Mouse (Mus musculus) forebrain, embryonic 12.5 days (tissue): ENCODE measurements at regions not wholly inside any gene's neighbourhood (a gene's known extent, or its start where the extent isn't known, plus 50 kb on each side); places are given as distances from the start of the nearest gene placed in this dataset.

Experiments
- ATAC-seq: fragments of 200-750 bp; cut with Nextera tagmentation; 2 replicates; pipeline ENCODE4 v1.8.0; 2017; ENCODE audit warnings: moderate TSS enrichment; ENCODE audit not compliant: low FRiP score
- H3K27ac ChIP-seq: fragments of 300-500 bp; sonication (generic); 2 replicates; pipeline ENCODE4 v1.5.1; 2016; ENCODE audit warnings: mild to moderate bottlenecking
- H3K27me3 ChIP-seq: fragments of 300-500 bp; sonication (generic); 2 replicates; pipeline ENCODE4 v1.6.1; 2016; ENCODE audit warnings: mild to moderate bottlenecking
- H3K36me3 ChIP-seq: fragments of 300-500 bp; sonication (generic); replicated peaks from 2 replicates; pipeline ENCODE4 v1.6.1; 2016; ENCODE audit warnings: mild to moderate bottlenecking
- H3K4me1 ChIP-seq: fragments of 300-500 bp; sonication (generic); 2 replicates; pipeline ENCODE4 v1.6.1; 2016
- H3K4me2 ChIP-seq: fragments of 300-500 bp; sonication (generic); 2 replicates; pipeline ENCODE4 v1.6.1; 2016; ENCODE audit warnings: mild to moderate bottlenecking, moderate library complexity
- H3K4me3 ChIP-seq: fragments of 300-500 bp; sonication (generic); replicated peaks from 2 replicates; pipeline ENCODE4 v1.5.1; 2016; ENCODE audit warnings: mild to moderate bottlenecking
- H3K9ac ChIP-seq: fragments of 300-500 bp; sonication (generic); 2 replicates; pipeline ENCODE4 v1.6.1; 2016; ENCODE audit warnings: mild to moderate bottlenecking
- H3K9me3 ChIP-seq: fragments of 300-500 bp; sonication (generic); 2 replicates; pipeline ENCODE4 v1.6.1; 2016
- WGBS: fragments of 180-500 bp; shearing (Covaris S2); methylation state at CpG from one replicate; pipeline ENCODE4 v1.1.7; 2016; 5-methylcytosine and 5-hydroxymethylcytosine counted together

- WGBS = 37% methylated on average over 12 of the region's 12 CpGs
- no peaks in the 10 kb centered on the region for H3K9me3 ChIP-seq
- H3K4me2 ChIP-seq = no peak overlapping the region
- H3K9ac ChIP-seq = no peak overlapping the region
- no peaks in the 10 kb centered on the region for H3K36me3 ChIP-seq
- H3K4me1 ChIP-seq = no peaks in the 10 kb centered on the region
- no peak overlapping the region for H3K27ac ChIP-seq
- no peaks in the 10 kb centered on the region for H3K27me3 ChIP-seq
- no peak overlapping the region for H3K4me3 ChIP-seq
- ATAC-seq = no peak
Measured at GRCm38 (mm10) chr4:153679151-153679550, 196.5 kb upstream of the Ajap1 start.

GRCm38 (mm10) chr4:153688441-153688840 is 205.8 kb upstream of the Ajap1 start:
- Histone ChIP-seq H3K27me3 (no peaks in the 10 kb centered on the region), H3K4me3 (no peak overlapping the region), H3K9me3 (no peaks in the 10 kb centered on the region), H3K9ac (no peak overlapping the region), H3K27ac (no peak overlapping the region), H3K4me2 (no peak overlapping the region), H3K36me3 (no peaks in the 10 kb centered on the region), H3K4me1 (peaks cover 12% of the 10 kb centered on the region)
- no peak for ATAC-seq
- WGBS = 48% methylated on average over 8 of the region's 8 CpGs

- Histone ChIP-seq H3K27ac (no peak overlapping the region), H3K27me3 (peaks cover 10% of the 10 kb centered on the region; the same call in 1 of the 2 replicates), H3K4me1 (peaks cover 23% of the 10 kb centered on the region), H3K9ac (no peak overlapping the region), H3K4me3 (no peak overlapping the region), H3K36me3 (no peaks in the 10 kb centered on the region), H3K4me2 (no peak overlapping the region), H3K9me3 (no peaks in the 10 kb centered on the region)
- no peak for ATAC-seq
- 66% methylated on average over 12 of the region's 12 CpGs for WGBS
Measured at GRCm38 (mm10) chr4:153693881-153694280, 211.3 kb upstream of the Ajap1 start.

- peak overlapping the region; percentile 22 for H3K4me2 ChIP-seq
- peak; percentile 64; the same call in 1 of the 2 replicates for ATAC-seq
- H3K4me3 ChIP-seq = no peak overlapping the region
- H3K27me3 ChIP-seq = peaks cover 10% of the 10 kb centered on the region; the same call in 1 of the 2 replicates
- no peaks in the 10 kb centered on the region for H3K9me3 ChIP-seq
- no peaks in the 10 kb centered on the region for H3K36me3 ChIP-seq
- H3K4me1 ChIP-seq = peaks cover 16% of the 10 kb centered on the region
- WGBS = 5% methylated on average over 14 of the region's 14 CpGs
- H3K27ac ChIP-seq = peak overlapping the region; percentile 66
- no peak overlapping the region for H3K9ac ChIP-seq
Measured at GRCm38 (mm10) chr4:153696426-153697040, 213.9 kb upstream of the Ajap1 start.

GRCm38 (mm10) chr4:153707218-153707617 is 224.6 kb upstream of the Ajap1 start:
- Histone ChIP-seq H3K4me3 (no peak overlapping the region), H3K4me1 (0 out of 2 replicates have a peak, but pooled peaks cover 3% of the 10 kb centered on the region), H3K9me3 (no peaks in the 10 kb centered on the region), H3K27ac (no peak overlapping the region), H3K27me3 (0 out of 2 replicates have a peak, but pooled peaks cover 3% of the 10 kb centered on the region), H3K9ac (no peak overlapping the region), H3K4me2 (no peak overlapping the region), H3K36me3 (no peaks in the 10 kb centered on the region)
- ATAC-seq = no peak
- 78% methylated on average over 7 of the region's 8 CpGs for WGBS

GRCm38 (mm10) chr4:153714995-153715645 is 232.5 kb upstream of the Ajap1 start:
- Histone ChIP-seq H3K9ac (no peak overlapping the region), H3K4me3 (no peak overlapping the region), H3K4me1 (peaks cover 38% of the 10 kb centered on the region), H3K27me3 (0 out of 2 replicates have a peak, but pooled peaks cover 3% of the 10 kb centered on the region), H3K36me3 (no peaks in the 10 kb centered on the region), H3K27ac (no peak overlapping the region), H3K4me2 (no peak overlapping the region), H3K9me3 (no peaks in the 10 kb centered on the region)
- 80% methylated on average over 6 of the region's 6 CpGs for WGBS
- no peak for ATAC-seq

GRCm38 (mm10) chr4:153717273-153717672 is 234.7 kb upstream of the Ajap1 start:
- WGBS = 72% methylated on average over 12 of the region's 12 CpGs
- ATAC-seq = no peak
- H3K4me3 ChIP-seq = no peak overlapping the region

GRCm38 (mm10) chr4:153724045-153724444 is 233.0 kb upstream of the A430005L14Rik start:
- H3K36me3 ChIP-seq = no peaks in the 10 kb centered on the region
- no peak for ATAC-seq
- peaks cover 18% of the 10 kb centered on the region for H3K4me1 ChIP-seq
- no peak overlapping the region for H3K9ac ChIP-seq
- no peak overlapping the region for H3K27ac ChIP-seq
- no peak overlapping the region for H3K4me2 ChIP-seq
- H3K27me3 ChIP-seq = peaks cover 14% of the 10 kb centered on the region; the same call in 1 of the 2 replicates
- WGBS = 92% methylated on average over 14 of the region's 14 CpGs
- H3K4me3 ChIP-seq = no peak overlapping the region
- H3K9me3 ChIP-seq = no peaks in the 10 kb centered on the region

More at GRCm38 (mm10) chr4:153717273-153717672, 234.7 kb upstream of the Ajap1 start:
- no peak overlapping the region for H3K27ac ChIP-seq
- no peak overlapping the region for H3K9ac ChIP-seq
- H3K9me3 ChIP-seq = no peaks in the 10 kb centered on the region
- H3K4me2 ChIP-seq = no peak overlapping the region
- H3K27me3 ChIP-seq = 0 out of 2 replicates have a peak, but pooled peaks cover 3% of the 10 kb centered on the region
- no peaks in the 10 kb centered on the region for H3K36me3 ChIP-seq
- H3K4me1 ChIP-seq = peaks cover 37% of the 10 kb centered on the region

GRCm38 (mm10) chr4:153727273-153727672 is 229.8 kb upstream of the A430005L14Rik start:
- H3K4me1 ChIP-seq = peaks cover 10% of the 10 kb centered on the region
- no peak overlapping the region for H3K4me2 ChIP-seq
- peak; percentile 44; the same call in 1 of the 2 replicates for ATAC-seq
- 0 out of 2 replicates have a peak overlapping the region, but pooled peaks have one; percentile 31 for H3K27ac ChIP-seq
- H3K9me3 ChIP-seq = no peaks in the 10 kb centered on the region
- H3K4me3 ChIP-seq = no peak overlapping the region
- H3K27me3 ChIP-seq = peaks cover 14% of the 10 kb centered on the region; the same call in 1 of the 2 replicates
- no peaks in the 10 kb centered on the region for H3K36me3 ChIP-seq
- 36% methylated on average over 10 of the region's 10 CpGs for WGBS
- no peak overlapping the region for H3K9ac ChIP-seq

- WGBS = 46% methylated on average over 10 of the region's 10 CpGs
- H3K27ac ChIP-seq = peak overlapping the region; percentile 46; the same call in 1 of the 2 replicates
Measured at GRCm38 (mm10) chr4:153727896-153728422, 229.1 kb upstream of the A430005L14Rik start.

GRCm38 (mm10) chr4:153738088-153738487 is 218.9 kb upstream of the A430005L14Rik start:
- Histone ChIP-seq H3K4me1 (0 out of 2 replicates have a peak, but pooled peaks cover 5% of the 10 kb centered on the region), H3K36me3 (no peaks in the 10 kb centered on the region), H3K27ac (no peak overlapping the region), H3K4me2 (no peak overlapping the region), H3K9ac (no peak overlapping the region), H3K9me3 (no peaks in the 10 kb centered on the region), H3K4me3 (no peak overlapping the region), H3K27me3 (no peaks in the 10 kb centered on the region)
- no peak for ATAC-seq
- 91% methylated on average over 11 of the region's 11 CpGs for WGBS

More at GRCm38 (mm10) chr4:153727896-153728422, 229.1 kb upstream of the A430005L14Rik start:
- Histone ChIP-seq H3K27me3 (peaks cover 14% of the 10 kb centered on the region; the same call in 1 of the 2 replicates), H3K9me3 (no peaks in the 10 kb centered on the region), H3K4me1 (peaks cover 10% of the 10 kb centered on the region), H3K4me3 (no peak overlapping the region), H3K9ac (no peak overlapping the region), H3K4me2 (no peak overlapping the region), H3K36me3 (no peaks in the 10 kb centered on the region)
- ATAC-seq = no peak

- H3K4me3 ChIP-seq = no peak overlapping the region
- H3K36me3 ChIP-seq = no peaks in the 10 kb centered on the region
- no peak overlapping the region for H3K4me2 ChIP-seq
- H3K4me1 ChIP-seq = 0 out of 2 replicates have a peak, but pooled peaks cover 5% of the 10 kb centered on the region
- H3K9me3 ChIP-seq = no peaks in the 10 kb centered on the region
- H3K9ac ChIP-seq = no peak overlapping the region
- H3K27me3 ChIP-seq = no peaks in the 10 kb centered on the region
- no peak for ATAC-seq
- no peak overlapping the region for H3K27ac ChIP-seq
- 90% methylated on average over 10 of the region's 10 CpGs for WGBS
Measured at GRCm38 (mm10) chr4:153742241-153742640, 214.8 kb upstream of the A430005L14Rik start.
